20 mouse cellular contexts compared by ENCODE assay signal in genomic region chr14:86215711-86216110, GRCm38 (mm10).
"Had no signal": no experiment of that assay in that cellular context is flagged by ENCODE, and none has a peak within 500 bp of the region (broad histone marks: within the 10 kb centered on the region; RNA-seq: fewer than 3 reads in every experiment).

No protein-coding gene starts in this region.

- H3K4me2 ChIP-seq: lung, embryonic 15.5 days; midbrain, embryonic 11.5 days; midbrain, embryonic 13.5 days; midbrain, embryonic 15.5 days; neural tube, embryonic 13.5 days; neural tube, embryonic 15.5 days had no signal

- H3K27me3 ChIP-seq: lung, embryonic 15.5 days; midbrain, embryonic 13.5 days; midbrain, embryonic 15.5 days; neural tube, embryonic 13.5 days; neural tube, embryonic 15.5 days had no signal

- DNase-seq: liver, postnatal 0 days; lung, adult 2 months; lung, postnatal 14 days; lung, postnatal 36 days; retina, postnatal 1 day; right cerebral cortex, adult 18-20 months; right cerebral cortex, postnatal 25 days; right cerebral cortex, postnatal 4 days; spleen, adult 18-20 months; thymus, adult 18-20 months; thymus, postnatal 25 days; thymus, postnatal 4 days had no signal

- ATAC-seq: liver, postnatal 0 days; lung, postnatal 0 days; midbrain, embryonic 13.5 days; midbrain, embryonic 15.5 days had no signal

- H3K27ac ChIP-seq: lung, embryonic 15.5 days; macrophage; midbrain, embryonic 13.5 days; midbrain, embryonic 15.5 days; neural tube, embryonic 13.5 days; neural tube, embryonic 15.5 days had no signal

- H3K9ac ChIP-seq: liver, postnatal 0 days; lung, embryonic 15.5 days; midbrain, embryonic 13.5 days; midbrain, embryonic 15.5 days; neural tube, embryonic 13.5 days; neural tube, embryonic 15.5 days had no signal

- H3K36me3 ChIP-seq: lung, embryonic 15.5 days; midbrain, embryonic 13.5 days; midbrain, embryonic 15.5 days; neural tube, embryonic 13.5 days; neural tube, embryonic 15.5 days had no signal

- H3K9me3 ChIP-seq: lung, embryonic 15.5 days; midbrain, embryonic 13.5 days; midbrain, embryonic 15.5 days; neural tube, embryonic 13.5 days; neural tube, embryonic 15.5 days had no signal

- H3K4me3 ChIP-seq: lung, embryonic 15.5 days; midbrain, embryonic 13.5 days; midbrain, embryonic 15.5 days; neural tube, embryonic 13.5 days; neural tube, embryonic 15.5 days had no signal

- H3K4me1 ChIP-seq: lung, embryonic 15.5 days; midbrain, embryonic 13.5 days; midbrain, embryonic 15.5 days; neural tube, embryonic 13.5 days; neural tube, embryonic 15.5 days had no signal
